Mouse (Mus musculus) CH12.LX (cell line): ENCODE measurements around the gene Olfr288.

ENCODE experiments used
- EP300 ChIP-seq: IDR thresholded peaks from 2 replicates; pipeline ENCODE4 v1.6.1; 2011; ENCODE audit warnings: low read length, improper control_type of control experiment
- NELFE ChIP-seq: IDR thresholded peaks from 2 replicates; pipeline ENCODE4 v1.6.1; 2011; ENCODE audit warnings: low read depth, low read length, improper control_type of control experiment
- POLR2A ChIP-seq: IDR thresholded peaks from 2 replicates; pipeline ENCODE4 v1.6.1; 2011; ENCODE audit warnings: low read depth, mild to moderate bottlenecking, improper control_type of control experiment, low read length
- POLR2AphosphoS2 ChIP-seq: IDR thresholded peaks from 2 replicates; pipeline ENCODE4 v1.6.1; 2011; ENCODE audit warnings: low read depth, low read length, improper control_type of control experiment
- ZNF384 ChIP-seq: IDR thresholded peaks from 2 replicates; pipeline ENCODE4 v1.6.1; 2012; ENCODE audit warnings: low read depth, low read length, improper control_type of control experiment, inconsistent platforms

DNA sequence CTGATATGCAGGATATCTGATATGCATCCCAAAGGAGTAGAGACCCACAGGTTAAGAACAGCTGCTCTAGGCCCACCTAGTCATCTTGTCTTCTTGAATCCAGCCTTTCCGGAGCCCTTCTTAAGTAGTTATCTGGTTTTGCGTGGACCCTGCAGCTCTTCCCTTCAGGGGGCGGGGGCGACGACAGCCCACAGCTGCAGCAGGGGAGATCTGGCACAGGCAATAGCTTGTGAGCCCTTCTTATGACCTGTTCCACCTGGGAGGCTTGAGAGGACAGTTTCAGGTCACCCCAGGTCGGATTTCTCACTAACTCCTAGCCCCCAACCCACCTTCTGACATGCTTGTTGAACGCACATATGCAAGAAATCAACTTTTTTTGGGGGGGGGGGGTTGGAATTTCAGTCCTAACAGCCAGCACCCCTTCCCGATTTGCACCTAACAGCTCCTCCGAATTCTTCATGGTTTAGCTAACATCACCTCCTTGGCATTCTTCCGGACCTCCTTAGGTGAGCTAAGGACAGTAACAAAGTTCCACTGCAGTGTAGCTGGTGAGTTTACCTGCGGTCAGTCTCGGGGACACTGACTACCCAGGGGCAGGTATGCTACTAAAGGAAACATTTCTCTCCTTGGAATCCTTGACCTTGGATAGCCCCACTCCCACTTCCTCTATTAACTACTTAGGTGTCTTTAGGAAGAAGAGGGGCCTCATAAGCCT lies 13.3 kb downstream of the Olfr288 start:
- TF ChIP-seq POLR2A (no peak), NELFE (no peak), ZNF384 (no peak), EP300 (no peak), POLR2AphosphoS2 (no peak)
